20 mouse cellular contexts compared by ENCODE assay signal in the genomic region with DNA sequence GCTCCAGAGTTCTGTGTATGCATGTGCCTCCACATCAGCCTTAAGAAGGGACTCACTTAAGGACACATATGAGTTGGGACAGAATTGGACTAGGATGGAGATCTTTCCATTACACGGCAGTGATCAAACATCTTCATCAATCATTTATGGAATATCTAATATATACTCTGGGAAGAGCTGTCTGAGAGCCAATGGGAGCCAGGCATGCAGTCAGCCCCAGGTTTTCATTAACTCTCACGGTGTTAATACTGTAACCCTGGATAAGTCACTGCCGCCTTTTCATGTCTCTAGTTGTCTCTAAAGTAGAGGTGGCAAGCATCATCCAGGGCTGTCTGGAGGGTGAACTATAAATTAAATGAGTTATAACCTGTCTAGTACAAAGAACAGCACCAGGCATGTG.
"Had no signal": no experiment of that assay in that cellular context is flagged by ENCODE, and none has a peak within 500 bp of the region (broad histone marks: within the 10 kb centered on the region; RNA-seq: fewer than 3 reads in every experiment).

No protein-coding gene starts in this region.

- H3K27me3 ChIP-seq: lung, embryonic 15.5 days; megakaryocyte, embryonic 14.5 days; neural tube, embryonic 12.5 days; neural tube, embryonic 15.5 days had no signal

- H3K4me2 ChIP-seq: lung, embryonic 15.5 days; neural tube, embryonic 12.5 days; neural tube, embryonic 15.5 days had no signal

- H3K9me3 ChIP-seq: lung, embryonic 15.5 days; megakaryocyte, embryonic 14.5 days; midbrain, embryonic 10.5 days; neural tube, embryonic 12.5 days; neural tube, embryonic 15.5 days had no signal

- H3K4me1 ChIP-seq: neural tube, embryonic 12.5 days had no signal

- H3K9ac ChIP-seq: liver, embryonic 14.5 days; lung, embryonic 15.5 days; neural tube, embryonic 12.5 days; neural tube, embryonic 15.5 days had no signal

- DNase-seq: lung, adult 18-20 months; lung, postnatal 10 days; lung, postnatal 36 days; midbrain, embryonic 14.5 days; right cerebral cortex, adult 18-20 months; right cerebral cortex, postnatal 14 days; right cerebral cortex, postnatal 4 days; thymus, adult 2 months; thymus, postnatal 14 days; thymus, postnatal 4 days had no signal

- H3K27ac ChIP-seq: hindbrain, postnatal 0 days; liver, embryonic 14.5 days; lung, embryonic 15.5 days; midbrain, embryonic 10.5 days; neural tube, embryonic 12.5 days; neural tube, embryonic 15.5 days; stomach, postnatal 0 days had no signal

- H3K36me3 ChIP-seq: lung, embryonic 15.5 days; midbrain, embryonic 10.5 days; neural tube, embryonic 12.5 days; neural tube, embryonic 15.5 days had no signal

- ATAC-seq: hindbrain, postnatal 0 days; inflammation-experienced regulatory T-cells, adult 6 months; intestine, embryonic 16.5 days had no signal

- H3K4me3 ChIP-seq: lung, embryonic 15.5 days; megakaryocyte, embryonic 14.5 days; midbrain, embryonic 10.5 days; neural tube, embryonic 12.5 days; neural tube, embryonic 15.5 days had no signal
